Mouse (Mus musculus) myocyte (in vitro differentiated cells): Measurements from ENCODE around the gene Xrcc4. TPM values are rescaled to one million over a fixed set of nuclear protein-coding genes. Genes with fewer than 3 reads are reported as not detected.

Experiments used
- H3K27me3 ChIP-seq: one replicate; pipeline ENCODE4 v1.6.1; 2011; ENCODE audit not compliant: control insufficient read depth, insufficient read depth, insufficient read length
- H3K36me3 ChIP-seq: one replicate; pipeline ENCODE4 v1.6.1; 2011; ENCODE audit not compliant: control insufficient read depth, insufficient read depth
- H3K4me2 ChIP-seq: one replicate; pipeline ENCODE4 v1.6.1; 2011; ENCODE audit warnings: low read depth, control low read depth
- H3K4me3 ChIP-seq: one replicate; pipeline ENCODE4 v1.5.1; 2011; ENCODE audit warnings: mild to moderate bottlenecking, control low read depth, moderate library complexity
- H3K79me2 ChIP-seq: one replicate; pipeline ENCODE4 v1.6.1; 2011; ENCODE audit not compliant: control insufficient read depth, insufficient read depth
- H3ac ChIP-seq: one replicate; pipeline ENCODE4 v1.6.1; 2011; ENCODE audit not compliant: control insufficient read depth, insufficient read length
- CEBPB ChIP-seq: IDR thresholded peaks from 2 replicates; pipeline ENCODE4 v1.6.1; 2011; ENCODE audit warnings: mild to moderate bottlenecking, moderate library complexity; ENCODE audit not compliant: poor library complexity, insufficient read depth, severe bottlenecking
- E2F4 ChIP-seq: IDR thresholded peaks from one replicate; pipeline ENCODE4 v1.6.1; 2011; ENCODE audit warnings: mild to moderate bottlenecking, control low read depth, moderate library complexity; ENCODE audit not compliant: insufficient read depth
- MAX ChIP-seq: IDR thresholded peaks from one replicate; pipeline ENCODE4 v1.6.1; 2011; ENCODE audit warnings: low read depth, mild to moderate bottlenecking, control low read depth
- MYOD1 ChIP-seq, 3 experiments: IDR thresholded peaks; one replicate each; pipeline ENCODE4 v1.6.1; 2011; ENCODE audit warnings: control low read depth in 2 of 3, low read depth in 2 of 3, mild to moderate bottlenecking in 2 of 3, moderate library complexity in 1 of 3; ENCODE audit not compliant: insufficient read length in 2 of 3, control insufficient read depth in 1 of 3
- MYOG ChIP-seq, 3 experiments: IDR thresholded peaks; one replicate each; pipeline ENCODE4 v1.6.1; 2011; ENCODE audit warnings: control low read depth in 2 of 3, low read depth in 2 of 3, mild to moderate bottlenecking in 2 of 3; ENCODE audit not compliant: insufficient read length in 2 of 3, control insufficient read depth in 1 of 3, insufficient read depth in 1 of 3
- POLR2A ChIP-seq: IDR thresholded peaks from one replicate; pipeline ENCODE4 v1.6.1; 2011; ENCODE audit warnings: low read depth, mild to moderate bottlenecking, control low read depth, moderate library complexity; ENCODE audit not compliant: insufficient read length
- POLR2AphosphoS2 ChIP-seq: IDR thresholded peaks from one replicate; pipeline ENCODE4 v1.6.1; 2011; ENCODE audit warnings: low read depth, control low read depth; ENCODE audit not compliant: insufficient read length
- REST ChIP-seq: IDR thresholded peaks from one replicate; pipeline ENCODE4 v1.6.1; 2011; ENCODE audit warnings: mild to moderate bottlenecking, control low read depth, moderate library complexity; ENCODE audit not compliant: insufficient read depth, insufficient read length
- SRF ChIP-seq: IDR thresholded peaks from one replicate; pipeline ENCODE4 v1.6.1; 2011; ENCODE audit warnings: low read depth; ENCODE audit not compliant: control insufficient read depth, insufficient read length
- TCF12 ChIP-seq: IDR thresholded peaks from one replicate; pipeline ENCODE4 v1.6.1; 2011; ENCODE audit warnings: mild to moderate bottlenecking, control low read depth; ENCODE audit not compliant: poor library complexity, insufficient read depth, severe bottlenecking
- TCF3 ChIP-seq: IDR thresholded peaks from one replicate; pipeline ENCODE4 v1.6.1; 2011; ENCODE audit warnings: low read depth, control low read depth; ENCODE audit not compliant: insufficient read length
- USF1 ChIP-seq: IDR thresholded peaks from one replicate; pipeline ENCODE4 v1.6.1; 2011; ENCODE audit warnings: low read depth, mild to moderate bottlenecking, control low read depth, moderate library complexity
- polyA plus RNA-seq: library from polyadenylated mRNA; unstranded; fragments of >200 nt; fragmentation: generic; extraction: Trizol; gene quantifications from one replicate; pipeline ENCODE4 v1.2.1, GENCODE M21; 2012; ENCODE audit warnings: missing spikeins

The Xrcc4 gene
- polyA plus RNA-seq, 1 experiment: 7.6 TPM

GRCm38 (mm10) chr13:89827838-89828237 lies 261.6 kb downstream of the Xrcc4 start:
- no peaks in the 10 kb centered on the region for H3K79me2 ChIP-seq
- no peaks in the 10 kb centered on the region for H3K27me3 ChIP-seq
- no peaks in the 10 kb centered on the region for H3K36me3 ChIP-seq
- H3ac ChIP-seq: no peak overlapping the region
- H3K4me3 ChIP-seq: no peak overlapping the region
- H3K4me2 ChIP-seq: no peak overlapping the region
- no peak for TF ChIP-seq MYOG (IDR thresholded peaks at IDR 0.05; ENCODE audit: control insufficient read depth in 1 of 3, insufficient read depth in 1 of 3, insufficient read length in 2 of 3, low read depth in 2 of 3)
- TF ChIP-seq USF1: no peak
- TF ChIP-seq E2F4: no peak
- TF ChIP-seq SRF: no peak
- no peak for TF ChIP-seq CEBPB
- TF ChIP-seq POLR2A: no peak
- TF ChIP-seq MYOD1 (IDR thresholded peaks at IDR 0.05; ENCODE audit: control insufficient read depth in 1 of 3, insufficient read length in 2 of 3, low read depth in 2 of 3): no peak
- no peak for TF ChIP-seq TCF12
- no peak for TF ChIP-seq MAX
- TF ChIP-seq POLR2AphosphoS2: no peak
- no peak for TF ChIP-seq REST
- TF ChIP-seq TCF3: no peak

- no peaks in the 10 kb centered on the region for H3K79me2 ChIP-seq
- H3K36me3 ChIP-seq: no peaks in the 10 kb centered on the region
- no peak overlapping the region for H3ac ChIP-seq
- TF ChIP-seq MYOD1 (IDR thresholded peaks at IDR 0.05; ENCODE audit: control insufficient read depth in 1 of 3, insufficient read length in 2 of 3, low read depth in 2 of 3) (no peak), POLR2AphosphoS2 (no peak), E2F4 (no peak), POLR2A (no peak), MAX (no peak), SRF (no peak), REST (no peak), TCF12 (no peak), USF1 (no peak), CEBPB (no peak), TCF3 (no peak), MYOG (IDR thresholded peaks at IDR 0.05; ENCODE audit: control insufficient read depth in 1 of 3, insufficient read depth in 1 of 3, insufficient read length in 2 of 3, low read depth in 2 of 3) (no peak)
- no peaks in the 10 kb centered on the region for H3K27me3 ChIP-seq
- H3K4me3 ChIP-seq: no peak overlapping the region
- no peak overlapping the region for H3K4me2 ChIP-seq
Measured at GRCm38 (mm10) chr13:89814543-89814942, 274.9 kb downstream of the Xrcc4 start.

GRCm38 (mm10) chr13:89812169-89812568 lies 277.2 kb downstream of the Xrcc4 start:
- no peak overlapping the region for H3K4me3 ChIP-seq
- TF ChIP-seq POLR2AphosphoS2 (no peak), MYOG (IDR thresholded peaks at IDR 0.05; ENCODE audit: control insufficient read depth in 1 of 3, insufficient read depth in 1 of 3, insufficient read length in 2 of 3, low read depth in 2 of 3) (no peak)
- H3ac ChIP-seq: no peak overlapping the region
- H3K27me3 ChIP-seq: no peaks in the 10 kb centered on the region
- H3K4me2 ChIP-seq: no peak overlapping the region
- no peaks in the 10 kb centered on the region for H3K79me2 ChIP-seq
- no peaks in the 10 kb centered on the region for H3K36me3 ChIP-seq

- TF ChIP-seq POLR2AphosphoS2: no peak
- TF ChIP-seq POLR2A: no peak
- no peak for TF ChIP-seq MAX
- TF ChIP-seq TCF3: no peak
- TF ChIP-seq SRF: no peak
- no peak for TF ChIP-seq TCF12
- TF ChIP-seq REST: no peak
- no peaks in the 10 kb centered on the region for H3K27me3 ChIP-seq
- no peak overlapping the region for H3ac ChIP-seq
- H3K36me3 ChIP-seq: no peaks in the 10 kb centered on the region
- H3K4me3 ChIP-seq: no peak overlapping the region
- H3K79me2 ChIP-seq: no peaks in the 10 kb centered on the region
- no peak overlapping the region for H3K4me2 ChIP-seq
Measured at GRCm38 (mm10) chr13:89809024-89809423, 280.4 kb downstream of the Xrcc4 start.

GRCm38 (mm10) chr13:89801901-89802300 lies 287.5 kb downstream of the Xrcc4 start:
- H3K4me2 ChIP-seq: peak overlapping the region; percentile 53
- TF ChIP-seq USF1 (no peak), MYOD1 (IDR thresholded peaks at IDR 0.05; ENCODE audit: control insufficient read depth in 1 of 3, insufficient read length in 2 of 3, low read depth in 2 of 3) (peak; percentile 44 to 82 (median 49)), TCF12 (peak; percentile 5)

More at GRCm38 (mm10) chr13:89801901-89802300, 287.5 kb downstream of the Xrcc4 start:
- no peaks in the 10 kb centered on the region for H3K36me3 ChIP-seq
- H3K27me3 ChIP-seq: no peaks in the 10 kb centered on the region
- H3K4me3 ChIP-seq: no peak overlapping the region
- H3K79me2 ChIP-seq: no peaks in the 10 kb centered on the region
- H3ac ChIP-seq: no peak overlapping the region
